Comparison of ENCODE assay signal across 10 mouse cellular contexts in genomic region chr14:62555840-62556810, GRCm38 (mm10). TPM values are rescaled to one million over a fixed set of nuclear protein-coding genes. Genes with fewer than 3 reads are reported as not detected.
DNase-seq lines count a peak whose midpoint lies in the region; ATAC-seq and TF ChIP-seq lines count a peak whose summit lies in the region.
"Had no signal": no experiment of that assay in that cellular context is flagged by ENCODE, and none has a peak within 500 bp of the region (broad histone marks: within the 10 kb centered on the region; RNA-seq: fewer than 3 reads in every experiment).

No protein-coding gene starts in this region.

- no peak overlapping the region for H3K4me3 ChIP-seq in C2C12 (ENCODE audit: insufficient read depth, poor library complexity, severe bottlenecking)
- H3K4me3 ChIP-seq in embryonic facial prominence, embryonic 12.5 days, result peak overlapping the region; percentile 59
- H3K4me3 ChIP-seq in hindbrain, embryonic 13.5 days, result peak overlapping the region; percentile 73

- H3K9me3 ChIP-seq in embryonic facial prominence, embryonic 12.5 days, result no peaks in the 10 kb centered on the region
- no peaks in the 10 kb centered on the region for H3K9me3 ChIP-seq in hindbrain, embryonic 13.5 days

- TF ChIP-seq CTCF in C2C12 (IDR thresholded peaks at IDR 0.05; ENCODE audit: control insufficient read depth, insufficient read depth, insufficient read length), result no peak

- H3K9ac ChIP-seq in embryonic facial prominence, embryonic 12.5 days, result peak overlapping the region; percentile 62
- peak overlapping the region; percentile 85 for H3K9ac ChIP-seq in hindbrain, embryonic 13.5 days

- DNase-seq in heart, adult 11 months, result peak; percentile 95
- DNase-seq in heart, postnatal 25 days (ENCODE audit: low spot score), result no peak
- DNase-seq in thymus, postnatal 36 days, result no peak
- no peak for DNase-seq in spleen, postnatal 4 days (ENCODE audit: low spot score in 2 of 2)

- WGBS in embryonic facial prominence, embryonic 12.5 days, result 13% methylated on average over 37 of the region's 38 CpGs
- 10% methylated on average over 38 of the region's 38 CpGs for WGBS in hindbrain, embryonic 13.5 days

- ATAC-seq in embryonic facial prominence, embryonic 12.5 days (ENCODE audit: insufficient number of reproducible peaks, insufficient read depth, low FRiP score, low TSS enrichment), result peak; percentile 68; the same call in 1 of the 2 replicates
- ATAC-seq in hindbrain, embryonic 13.5 days (ENCODE audit: low FRiP score), result peak; percentile 58
- 0 out of 2 replicates have a peak, but pooled peaks have one; percentile 6 for ATAC-seq in megakaryocyte progenitor cell, adult 5-6 weeks (replicated peaks; ENCODE audit: poor library complexity)

- peaks cover 4% of the 10 kb centered on the region; the same call in 1 of the 2 replicates for H3K4me1 ChIP-seq in embryonic facial prominence, embryonic 12.5 days
- peaks cover 32% of the 10 kb centered on the region for H3K4me1 ChIP-seq in hindbrain, embryonic 13.5 days (replicated peaks)

- H3K27me3 ChIP-seq in C2C12 (ENCODE audit: control insufficient read depth, insufficient read depth, insufficient read length), result peaks cover 16% of the 10 kb centered on the region
- H3K27me3 ChIP-seq in embryonic facial prominence, embryonic 12.5 days, result peaks cover 28% of the 10 kb centered on the region
- H3K27me3 ChIP-seq in hindbrain, embryonic 13.5 days, result peaks cover 4% of the 10 kb centered on the region; the same call in 1 of the 2 replicates
- H3K27me3 ChIP-seq: CH12.LX had no signal

- peak overlapping the region; percentile 94 for H3K4me2 ChIP-seq in embryonic facial prominence, embryonic 12.5 days (replicated peaks)
- peak overlapping the region; percentile 69 for H3K4me2 ChIP-seq in hindbrain, embryonic 13.5 days

- H3ac ChIP-seq in C2C12 (ENCODE audit: control insufficient read depth, insufficient read length, low read depth), result peak overlapping the region; percentile 54

- H3K79me2 ChIP-seq in C2C12 (ENCODE audit: control insufficient read depth, insufficient read depth), result no peaks in the 10 kb centered on the region

- intact Hi-C loops in heart, postnatal 25 days (cut with DNase I), result loop anchor here (5.0 kb wide), 1 partner anchor 64 kb away; no protein-coding TSS in a partner anchor

- no peaks in the 10 kb centered on the region for H3K36me3 ChIP-seq in C2C12 (ENCODE audit: control insufficient read depth, insufficient read depth)
- H3K36me3 ChIP-seq in embryonic facial prominence, embryonic 12.5 days, result no peaks in the 10 kb centered on the region
- no peaks in the 10 kb centered on the region for H3K36me3 ChIP-seq in hindbrain, embryonic 13.5 days

- no peaks in the 10 kb centered on the region for H3K79me3 ChIP-seq in C2C12 (ENCODE audit: low read depth)

- H3K27ac ChIP-seq in embryonic facial prominence, embryonic 12.5 days, result no peak overlapping the region
- H3K27ac ChIP-seq in hindbrain, embryonic 13.5 days, result peak overlapping the region; percentile 81

TF ChIP-seq in C2C12, 6 proteins besides CTCF, POLR2A, EP300 and RAD21:
- no peak for TF ChIP-seq MAX (IDR thresholded peaks at IDR 0.05)
TF ChIP-seq in C2C12: peak in this region for 0.

RNA-seq across cellular contexts. Expression of gene Fam124a, which starts 0.6 kb away (rescaled TPM):
- 1 to 10 TPM; 3.0 to 4.3 TPM for total RNA-seq in heart, postnatal 25 days (2021)
- 0.19 TPM for polyA plus RNA-seq in C2C12 (2012; fragmentation: generic; extraction: Trizol)
- polyA plus RNA-seq in embryonic facial prominence, embryonic 12.5 days (2016; fragmentation: Nextera tagmentation; extraction: Ambion mirVana), result 3.6 and 4.3 TPM in 2 replicates
- polyA plus RNA-seq in hindbrain, embryonic 13.5 days (2015; fragmentation: Nextera tagmentation; extraction: Ambion mirVana), result 33.2 and 34.4 TPM in 2 replicates
- not detected in 2 replicates for total RNA-seq in megakaryocyte progenitor cell, adult 5-6 weeks (2015)
- not detected in 2 replicates for total RNA-seq in megakaryocyte progenitor cell, adult 5-6 weeks (2017)
- total RNA-seq: CH12.LX had no signal

RNA-seq across cellular contexts. Expression of gene Gm4131, which starts 10.6 kb away (rescaled TPM):
- not detected for total RNA-seq in heart, postnatal 25 days (2021)
- polyA plus RNA-seq in C2C12 (2012; fragmentation: generic; extraction: Trizol), result not detected
- polyA plus RNA-seq in embryonic facial prominence, embryonic 12.5 days (2016; fragmentation: Nextera tagmentation; extraction: Ambion mirVana), result not detected in 2 replicates
- 0.23 and 0.30 TPM in 2 replicates for polyA plus RNA-seq in hindbrain, embryonic 13.5 days (2015; fragmentation: Nextera tagmentation; extraction: Ambion mirVana)
- total RNA-seq in megakaryocyte progenitor cell, adult 5-6 weeks (2015), result not detected in 2 replicates
- not detected in 2 replicates for total RNA-seq in megakaryocyte progenitor cell, adult 5-6 weeks (2017)
- total RNA-seq: CH12.LX had no signal
- polyA plus RNA-seq: gonadal fat pad, adult 2 months had no signal

Comparison
In these comparisons a context has a peak if more than half of its experiments do, and no peak if none do; other contexts are left out.
1. ATAC-seq: peak in every context shown above with its lines; median percentile 68 in embryonic facial prominence, embryonic 12.5 days; 58 in hindbrain, embryonic 13.5 days; 6 in megakaryocyte progenitor cell, adult 5-6 weeks.